Mouse (Mus musculus) testis, adult 2 months (tissue): ENCODE measurements around the gene Tuba3a.

Source experiments
- CTCF ChIP-seq: fragments of 200-500 bp; IDR thresholded peaks from 2 replicates; pipeline ENCODE4 v1.5.1; 2012; ENCODE audit warnings: low read depth, mild to moderate bottlenecking, inconsistent platforms, low read length, moderate library complexity; ENCODE audit not compliant: control insufficient read depth, insufficient read depth, insufficient replicate concordance
- POLR2A ChIP-seq: fragments of 200-500 bp; IDR thresholded peaks from 2 replicates; pipeline ENCODE4 v1.6.1; 2012; ENCODE audit warnings: low read depth, mild to moderate bottlenecking, inconsistent platforms, low read length, moderate library complexity; ENCODE audit not compliant: control insufficient read depth

DNA sequence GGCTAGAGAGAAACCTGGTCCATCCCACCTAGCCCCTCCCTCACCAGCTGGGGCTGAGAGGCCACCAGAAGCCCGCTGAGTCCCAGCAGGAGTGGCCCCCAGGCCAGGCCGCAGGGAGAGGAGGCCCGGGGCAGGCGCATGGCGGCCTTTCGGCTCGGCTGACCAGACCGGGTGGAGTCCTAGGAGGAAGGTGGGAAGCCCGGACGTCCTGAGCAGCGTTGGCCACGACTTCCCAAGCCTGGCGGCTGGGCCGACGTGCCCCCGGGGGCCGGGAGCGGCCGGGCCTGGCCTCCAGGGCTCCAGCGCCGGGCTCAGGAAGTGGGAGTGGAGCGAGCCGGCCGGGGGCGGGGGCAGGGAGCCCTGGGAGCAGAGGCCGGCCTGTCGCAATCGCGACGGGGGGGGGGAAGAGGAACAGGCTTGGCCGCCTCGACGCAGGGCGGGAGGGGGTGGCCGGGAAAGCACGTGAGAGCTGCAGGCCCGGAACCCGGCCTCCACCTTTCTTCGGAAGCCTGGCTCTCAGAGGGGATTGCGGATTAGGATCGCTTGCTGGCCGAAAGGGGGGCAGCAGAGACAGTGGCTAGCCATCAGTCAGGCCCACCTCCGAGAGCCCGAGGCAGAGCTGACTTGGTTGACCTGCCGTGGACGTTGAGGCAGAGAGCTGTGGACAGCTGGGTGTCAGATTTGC is 27.8 kb upstream of the Tuba3a start, which contains the start of gene Ltbr:
- TF ChIP-seq POLR2A (no peak; the same call in 1 of the 2 replicates), CTCF (no peak)
